Mouse (Mus musculus): Measurements from ENCODE around the gene A730049H05Rik. TPM values are rescaled to one million over a fixed set of nuclear protein-coding genes. Genes with fewer than 3 reads are reported as not detected.

Gene A730049H05Rik
- polyA plus RNA-seq, 1 experiment from 2014 or later: 0.99 TPM

GRCm38 (mm10) chr6:92869582-92870219, 53.4 kb downstream of the A730049H05Rik start:
- 63% methylated on average over 16 of the region's 16 CpGs for WGBS
- peaks cover 16% of the 10 kb centered on the region for H3K36me3 ChIP-seq (replicated peaks)
- no peaks in the 10 kb centered on the region for H3K27me3 ChIP-seq (ENCODE audit: poor library complexity, severe bottlenecking)
- H3K9me3 ChIP-seq: no peaks in the 10 kb centered on the region
- peaks cover 13% of the 10 kb centered on the region; the same call in 1 of the 2 replicates for H3K4me1 ChIP-seq
- no peak overlapping the region for H3K4me3 ChIP-seq
- H3K27ac ChIP-seq: no peak overlapping the region
- no peak for DNase-seq (ENCODE audit: extremely low spot score, low spot score)

GRCm38 (mm10) chr6:92871813-92872212, 55.5 kb downstream of the A730049H05Rik start:
- DNase-seq (ENCODE audit: extremely low spot score, low spot score): no peak
- Histone ChIP-seq H3K9me3 (no peaks in the 10 kb centered on the region), H3K4me3 (no peak overlapping the region), H3K27ac (no peak overlapping the region), H3K4me1 (peaks cover 13% of the 10 kb centered on the region; the same call in 1 of the 2 replicates), H3K27me3 (ENCODE audit: poor library complexity, severe bottlenecking) (no peaks in the 10 kb centered on the region), H3K36me3 (replicated peaks) (peaks cover 18% of the 10 kb centered on the region)
- WGBS: 62% methylated on average over 4 of the region's 4 CpGs

- H3K4me1 ChIP-seq: peaks cover 13% of the 10 kb centered on the region; the same call in 1 of the 2 replicates
- WGBS: 94% methylated on average over 10 of the region's 10 CpGs
Measured at GRCm38 (mm10) chr6:92872766-92873165, 56.5 kb downstream of the A730049H05Rik start.

GRCm38 (mm10) chr6:92874854-92875253, 58.6 kb downstream of the A730049H05Rik start:
- Histone ChIP-seq H3K4me3 (no peak overlapping the region), H3K27ac (no peak overlapping the region), H3K27me3 (ENCODE audit: poor library complexity, severe bottlenecking) (no peaks in the 10 kb centered on the region; the same call in 1 of the 2 replicates), H3K9me3 (no peaks in the 10 kb centered on the region), H3K4me1 (peaks cover 5% of the 10 kb centered on the region; the same call in 1 of the 2 replicates), H3K36me3 (replicated peaks) (peaks cover 43% of the 10 kb centered on the region)
- no peak for DNase-seq (ENCODE audit: extremely low spot score, low spot score)
- WGBS: 85% methylated on average over 5 of the region's 5 CpGs

More at GRCm38 (mm10) chr6:92872766-92873165, 56.5 kb downstream of the A730049H05Rik start:
- Histone ChIP-seq H3K27me3 (ENCODE audit: poor library complexity, severe bottlenecking) (no peaks in the 10 kb centered on the region), H3K36me3 (replicated peaks) (peaks cover 25% of the 10 kb centered on the region), H3K27ac (no peak overlapping the region), H3K4me3 (no peak overlapping the region), H3K9me3 (no peaks in the 10 kb centered on the region)
- DNase-seq (ENCODE audit: extremely low spot score, low spot score): no peak

- peaks cover under 1% of the 10 kb centered on the region; the same call in 1 of the 2 replicates for H3K27me3 ChIP-seq (ENCODE audit: poor library complexity, severe bottlenecking)
- peaks cover 45% of the 10 kb centered on the region for H3K36me3 ChIP-seq (replicated peaks)
- H3K9me3 ChIP-seq: no peaks in the 10 kb centered on the region
- H3K27ac ChIP-seq: no peak overlapping the region
- no peak for DNase-seq (ENCODE audit: extremely low spot score, low spot score)
- 92% methylated on average over 2 of the region's 2 CpGs for WGBS
- no peak overlapping the region for H3K4me3 ChIP-seq
- no peaks in the 10 kb centered on the region; the same call in 1 of the 2 replicates for H3K4me1 ChIP-seq
Measured at GRCm38 (mm10) chr6:92875340-92875739, 59.1 kb downstream of the A730049H05Rik start.

- H3K4me3 ChIP-seq: no peak overlapping the region
- DNase-seq (ENCODE audit: extremely low spot score, low spot score): no peak
- no peaks in the 10 kb centered on the region for H3K4me1 ChIP-seq
- WGBS: 76% methylated on average over 5 of the region's 5 CpGs
- no peaks in the 10 kb centered on the region for H3K9me3 ChIP-seq
- no peak overlapping the region for H3K27ac ChIP-seq
- peaks cover 8% of the 10 kb centered on the region for H3K27me3 ChIP-seq (ENCODE audit: poor library complexity, severe bottlenecking)
- H3K36me3 ChIP-seq (replicated peaks): peaks cover 50% of the 10 kb centered on the region
Measured at GRCm38 (mm10) chr6:92876121-92876520, 59.8 kb downstream of the A730049H05Rik start.

GRCm38 (mm10) chr6:92877236-92877635, 61.0 kb downstream of the A730049H05Rik start:
- Histone ChIP-seq H3K4me3 (no peak overlapping the region), H3K27ac (no peak overlapping the region), H3K36me3 (replicated peaks) (peaks cover 39% of the 10 kb centered on the region), H3K27me3 (ENCODE audit: poor library complexity, severe bottlenecking) (peaks cover 19% of the 10 kb centered on the region), H3K4me1 (no peaks in the 10 kb centered on the region; the same call in 1 of the 2 replicates), H3K9me3 (no peaks in the 10 kb centered on the region)
- DNase-seq (ENCODE audit: extremely low spot score, low spot score): no peak
- WGBS: 89% methylated on average over 4 of the region's 4 CpGs

GRCm38 (mm10) chr6:92878771-92879170, 62.5 kb downstream of the A730049H05Rik start:
- 96% methylated on average over 5 of the region's 5 CpGs for WGBS

GRCm38 (mm10) chr6:92879700-92880265, 63.5 kb downstream of the A730049H05Rik start:
- no peaks in the 10 kb centered on the region for H3K9me3 ChIP-seq
- no peak overlapping the region for H3K27ac ChIP-seq
- H3K4me3 ChIP-seq: no peak overlapping the region
- DNase-seq (ENCODE audit: extremely low spot score, low spot score): no peak
- H3K36me3 ChIP-seq (replicated peaks): peaks cover 34% of the 10 kb centered on the region
- peaks cover 30% of the 10 kb centered on the region for H3K27me3 ChIP-seq (ENCODE audit: poor library complexity, severe bottlenecking)
- peaks cover 25% of the 10 kb centered on the region for H3K4me1 ChIP-seq
- WGBS: 93% methylated on average over 14 of the region's 14 CpGs

More at GRCm38 (mm10) chr6:92878771-92879170, 62.5 kb downstream of the A730049H05Rik start:
- peaks cover 26% of the 10 kb centered on the region for H3K27me3 ChIP-seq (ENCODE audit: poor library complexity, severe bottlenecking)
- peaks cover 34% of the 10 kb centered on the region for H3K36me3 ChIP-seq (replicated peaks)
- no peak for DNase-seq (ENCODE audit: extremely low spot score, low spot score)
- H3K9me3 ChIP-seq: no peaks in the 10 kb centered on the region
- no peak overlapping the region for H3K27ac ChIP-seq
- peaks cover 15% of the 10 kb centered on the region for H3K4me1 ChIP-seq
- no peak overlapping the region for H3K4me3 ChIP-seq

GRCm38 (mm10) chr6:92882446-92882845, 66.2 kb downstream of the A730049H05Rik start:
- peaks cover 27% of the 10 kb centered on the region for H3K4me1 ChIP-seq
- peaks cover 46% of the 10 kb centered on the region for H3K36me3 ChIP-seq (replicated peaks)
- no peaks in the 10 kb centered on the region for H3K9me3 ChIP-seq
- no peak overlapping the region; the same call in 1 of the 2 replicates for H3K27ac ChIP-seq
- no peak for DNase-seq (ENCODE audit: extremely low spot score, low spot score)
- no peak overlapping the region for H3K4me3 ChIP-seq
- H3K27me3 ChIP-seq (ENCODE audit: poor library complexity, severe bottlenecking): peaks cover 40% of the 10 kb centered on the region
- WGBS: 72% methylated on average over 5 of the region's 5 CpGs

- Histone ChIP-seq H3K27ac (peak overlapping the region; percentile 58; the same call in 1 of the 2 replicates), H3K27me3 (ENCODE audit: poor library complexity, severe bottlenecking) (peaks cover 40% of the 10 kb centered on the region), H3K4me3 (no peak overlapping the region), H3K36me3 (replicated peaks) (peaks cover 43% of the 10 kb centered on the region), H3K4me1 (peaks cover 27% of the 10 kb centered on the region), H3K9me3 (no peaks in the 10 kb centered on the region)
- 10% methylated on average over 9 of the region's 9 CpGs for WGBS
- peak; percentile 31 for DNase-seq (ENCODE audit: extremely low spot score, low spot score)
Measured at GRCm38 (mm10) chr6:92883131-92883900, 67.0 kb downstream of the A730049H05Rik start.

GRCm38 (mm10) chr6:92891535-92891934, 75.3 kb downstream of the A730049H05Rik start:
- no peaks in the 10 kb centered on the region for H3K9me3 ChIP-seq
- H3K27me3 ChIP-seq (ENCODE audit: poor library complexity, severe bottlenecking): no peaks in the 10 kb centered on the region
- H3K4me1 ChIP-seq: peaks cover 18% of the 10 kb centered on the region
- no peak overlapping the region for H3K4me3 ChIP-seq
- H3K36me3 ChIP-seq (replicated peaks): peaks cover 51% of the 10 kb centered on the region
- DNase-seq (ENCODE audit: extremely low spot score, low spot score): no peak
- H3K27ac ChIP-seq: no peak overlapping the region
- WGBS: 71% methylated on average over 1 of the region's 1 CpGs
